ENCODE assay signal across 22 mouse cellular contexts in the genomic region with DNA sequence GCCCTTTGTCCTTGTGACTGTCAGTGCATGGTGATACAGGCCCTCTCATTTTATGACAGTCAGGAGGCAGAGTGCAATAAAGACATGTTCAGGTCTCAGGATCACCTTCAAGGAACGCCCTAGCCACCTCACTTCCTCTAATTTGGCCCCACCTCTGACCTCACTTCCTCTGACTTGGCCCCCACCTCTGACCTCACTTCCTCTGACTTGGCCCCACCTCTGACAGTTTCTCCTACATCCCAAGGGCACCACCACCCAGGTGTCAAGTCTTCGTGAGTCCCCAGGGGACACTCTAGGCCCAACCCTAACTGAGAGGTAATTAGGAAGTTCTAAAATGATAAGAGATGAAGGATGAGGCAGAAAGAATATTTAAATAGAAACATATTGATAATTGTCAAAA.
"Had no signal": no experiment of that assay in that cellular context is flagged by ENCODE, and none has a peak within 500 bp of the region (broad histone marks: within the 10 kb centered on the region; RNA-seq: fewer than 3 reads in every experiment).

No protein-coding gene starts in this region.

- H3K27ac ChIP-seq: limb, embryonic 12.5 days; limb, embryonic 15.5 days; liver, embryonic 14.5 days; lung, embryonic 15.5 days; midbrain, embryonic 10.5 days; midbrain, embryonic 13.5 days; neural tube, embryonic 13.5 days; stomach, postnatal 0 days had no signal

- H3K9ac ChIP-seq: limb, embryonic 12.5 days; limb, embryonic 15.5 days; liver, embryonic 14.5 days; liver, postnatal 0 days; lung, embryonic 15.5 days; midbrain, embryonic 13.5 days; neural tube, embryonic 13.5 days had no signal

- H3K9me3 ChIP-seq: limb, embryonic 12.5 days; limb, embryonic 15.5 days; lung, embryonic 15.5 days; midbrain, embryonic 10.5 days; midbrain, embryonic 13.5 days; neural tube, embryonic 13.5 days had no signal

- H3K4me2 ChIP-seq: limb, embryonic 12.5 days; limb, embryonic 15.5 days; liver, embryonic 11.5 days; lung, embryonic 15.5 days; midbrain, embryonic 13.5 days; neural tube, embryonic 13.5 days had no signal

- H3K4me3 ChIP-seq: limb, embryonic 12.5 days; limb, embryonic 15.5 days; lung, embryonic 15.5 days; megakaryocyte, embryonic 14.5 days; midbrain, embryonic 10.5 days; midbrain, embryonic 13.5 days; myocyte; neural tube, embryonic 13.5 days had no signal

- DNase-seq: kidney, postnatal 14 days; kidney, postnatal 4 days; left cerebral cortex, postnatal 4 days; liver, postnatal 0 days; lung, postnatal 10 days; lung, postnatal 36 days; right cerebral cortex, postnatal 14 days; right cerebral cortex, postnatal 4 days; thymus, adult 2 months; thymus, postnatal 14 days; thymus, postnatal 4 days had no signal

- H3K36me3 ChIP-seq: limb, embryonic 12.5 days; limb, embryonic 15.5 days; lung, embryonic 15.5 days; midbrain, embryonic 10.5 days; midbrain, embryonic 13.5 days; neural tube, embryonic 13.5 days had no signal

- H3K27me3 ChIP-seq: limb, embryonic 12.5 days; limb, embryonic 15.5 days; lung, embryonic 15.5 days; megakaryocyte, embryonic 14.5 days; midbrain, embryonic 13.5 days; neural tube, embryonic 13.5 days had no signal

- H3K4me1 ChIP-seq: limb, embryonic 12.5 days; limb, embryonic 15.5 days; lung, embryonic 15.5 days; megakaryocyte, embryonic 14.5 days; midbrain, embryonic 13.5 days had no signal
